Mouse (Mus musculus) liver, adult 2 months (tissue): ENCODE data around the gene Abtb1.

ENCODE experiments used
- CTCF ChIP-seq: fragments of 200-500 bp; IDR thresholded peaks from 2 replicates; pipeline ENCODE4 v1.5.1; 2011; ENCODE audit warnings: low read depth, low read length, control low read depth
- POLR2A ChIP-seq: fragments of 200-500 bp; IDR thresholded peaks from 2 replicates; pipeline ENCODE4 v1.6.1; 2011; ENCODE audit warnings: low read length, control low read depth; ENCODE audit not compliant: insufficient read depth; ENCODE audit errors: extremely low read depth

DNA sequence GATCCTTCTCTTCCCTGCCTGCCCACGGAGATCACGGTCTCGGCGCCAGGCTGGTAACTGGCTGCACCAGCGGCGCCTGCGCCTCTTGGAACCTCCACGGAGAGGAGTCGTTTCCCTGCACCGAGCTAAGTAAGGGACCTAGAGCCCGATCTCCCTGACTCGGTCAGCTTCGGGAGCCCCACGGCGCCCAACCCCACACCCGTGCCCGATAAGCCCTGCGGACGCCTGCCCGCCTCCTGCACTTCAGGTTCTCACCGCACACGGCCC is 337 bp downstream of the Abtb1 start:
- TF ChIP-seq CTCF (no peak), POLR2A (no peak)
